Mouse (Mus musculus) myocyte (in vitro differentiated cells): ENCODE results near the gene Cers6.

ENCODE experiments used
- CEBPB ChIP-seq: IDR thresholded peaks from 2 replicates; pipeline ENCODE4 v1.6.1; 2011; ENCODE audit warnings: mild to moderate bottlenecking, moderate library complexity; ENCODE audit not compliant: poor library complexity, insufficient read depth, severe bottlenecking
- E2F4 ChIP-seq: IDR thresholded peaks from one replicate; pipeline ENCODE4 v1.6.1; 2011; ENCODE audit warnings: mild to moderate bottlenecking, control low read depth, moderate library complexity; ENCODE audit not compliant: insufficient read depth
- MAX ChIP-seq: IDR thresholded peaks from one replicate; pipeline ENCODE4 v1.6.1; 2011; ENCODE audit warnings: low read depth, mild to moderate bottlenecking, control low read depth
- POLR2A ChIP-seq: IDR thresholded peaks from one replicate; pipeline ENCODE4 v1.6.1; 2011; ENCODE audit warnings: low read depth, mild to moderate bottlenecking, control low read depth, moderate library complexity; ENCODE audit not compliant: insufficient read length
- REST ChIP-seq: IDR thresholded peaks from one replicate; pipeline ENCODE4 v1.6.1; 2011; ENCODE audit warnings: mild to moderate bottlenecking, control low read depth, moderate library complexity; ENCODE audit not compliant: insufficient read depth, insufficient read length
- TCF12 ChIP-seq: IDR thresholded peaks from one replicate; pipeline ENCODE4 v1.6.1; 2011; ENCODE audit warnings: mild to moderate bottlenecking, control low read depth; ENCODE audit not compliant: poor library complexity, insufficient read depth, severe bottlenecking
- USF1 ChIP-seq: IDR thresholded peaks from one replicate; pipeline ENCODE4 v1.6.1; 2011; ENCODE audit warnings: low read depth, mild to moderate bottlenecking, control low read depth, moderate library complexity

DNA sequence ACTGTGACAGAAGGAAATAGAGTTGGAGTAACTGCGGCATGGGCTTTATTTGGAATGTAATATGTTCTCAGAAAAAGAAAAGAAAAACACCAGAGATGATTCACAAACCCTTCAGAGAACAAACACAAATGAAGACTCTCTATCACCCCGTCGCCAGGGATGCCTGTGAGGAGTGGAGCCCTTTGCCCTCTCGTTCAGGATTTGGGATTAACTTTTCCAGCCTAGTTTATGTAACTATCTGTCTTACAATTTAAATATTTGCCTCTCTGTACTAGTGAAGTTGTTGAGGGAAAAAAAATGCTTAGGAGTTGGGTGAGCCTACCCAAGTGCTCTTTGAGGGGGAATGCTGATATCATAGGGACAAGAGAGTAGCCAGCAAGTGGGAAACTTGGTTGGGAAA, 71.4 kb downstream of the Cers6 start:
- TF ChIP-seq MAX = no peak
- TF ChIP-seq TCF12 = no peak
- TF ChIP-seq POLR2A = no peak
- TF ChIP-seq E2F4 = no peak
- no peak for TF ChIP-seq USF1
- TF ChIP-seq REST = no peak
- TF ChIP-seq CEBPB = no peak
